Mouse (Mus musculus) heart, postnatal 0 days (tissue): ENCODE measurements around the gene Lmcd1.

Source experiments
- CTCF ChIP-seq: IDR thresholded peaks from 2 replicates; pipeline ENCODE4 v1.5.1; 2016; ENCODE audit warnings: antibody characterized with exemption, control low read depth, low read depth
- EP300 ChIP-seq: IDR thresholded peaks from 2 replicates; pipeline ENCODE4 v1.6.1; 2016; ENCODE audit warnings: antibody characterized with exemption, low read depth

DNA sequence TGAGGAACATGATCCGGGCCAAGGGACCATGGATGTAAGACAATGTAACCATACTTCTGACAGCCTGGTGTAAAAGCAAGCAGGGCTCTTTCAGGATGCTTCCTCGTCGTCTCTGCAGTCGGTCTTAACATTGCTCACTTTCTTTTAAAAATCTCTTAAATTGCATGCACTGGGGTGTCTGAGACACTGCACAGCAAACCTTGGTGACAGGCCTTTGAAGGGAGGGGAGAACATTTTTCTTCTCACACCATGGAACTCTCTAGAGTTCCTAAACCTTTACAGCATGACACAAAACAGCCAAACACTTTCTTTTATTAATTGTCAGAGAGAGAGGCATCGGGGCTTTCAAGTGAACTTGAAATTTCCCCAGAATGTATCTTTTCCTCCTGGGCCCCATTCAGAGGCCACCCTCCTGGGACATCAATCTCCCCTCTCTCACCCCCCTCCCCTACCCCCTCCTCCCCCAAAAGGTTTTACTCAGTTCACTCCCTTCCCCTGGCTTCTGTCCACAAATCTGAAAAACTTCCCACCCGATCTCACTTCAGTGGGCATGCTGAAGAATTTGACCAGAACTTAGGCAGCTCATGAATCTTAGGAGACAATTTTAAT lies 35.9 kb downstream of the Lmcd1 start:
- no peak for TF ChIP-seq EP300
- no peak for TF ChIP-seq CTCF
